Mouse (Mus musculus): ENCODE data around the gene Rnf25.

Rnf25 gene

GRCm38 (mm10) chr1:74601267-74601962, at the start of gene Rnf25, which contains the start of gene Stk36:
Rnf25 (minus strand) TSS chr1:74601397.
Stk36 (plus strand) TSS chr1:74601445.
- in situ Hi-C loops (cut with MboI, MseI), result loop anchor here (5.0 kb wide), 1 partner anchor 61 kb away; the partner anchor contains the start of gene Ttll4

- in situ Hi-C loops (cut with MboI, MseI), result no loop called here
These were observed 42.7 kb upstream of the Rnf25 start for GRCm38 (mm10) chr1:74643926-74644325.

- in situ Hi-C loops (cut with MboI, MseI), result no loop called here
These were observed 42.3 kb upstream of the Rnf25 start for GRCm38 (mm10) chr1:74643524-74643923.

- in situ Hi-C loops (cut with MboI, MseI), result loop anchor here (5.0 kb wide), 2 partner anchors 50 to 80 kb away; partner anchors contain the start of gene Cyp27a1
These were observed 31.5 kb upstream of the Rnf25 start for GRCm38 (mm10) chr1:74632734-74633133.

- in situ Hi-C loops (cut with MboI, MseI), result no loop called here
These were observed 26.8 kb upstream of the Rnf25 start for GRCm38 (mm10) chr1:74628001-74628400.

- in situ Hi-C loops (cut with MboI, MseI), result no loop called here
These were observed 24.9 kb upstream of the Rnf25 start for GRCm38 (mm10) chr1:74626076-74626475.

GRCm38 (mm10) chr1:74624183-74624582, 23.0 kb upstream of the Rnf25 start:
- in situ Hi-C loops (cut with MboI, MseI), result no loop called here

GRCm38 (mm10) chr1:74600501-74601266, 513 bp downstream of the Rnf25 start:
- in situ Hi-C loops (cut with MboI, MseI), result loop anchor here (5.0 kb wide), 1 partner anchor 62 kb away; the partner anchor contains the start of gene Ttll4

- in situ Hi-C loops (cut with MboI, MseI), result loop anchor here (10.0 kb wide), 1 partner anchor 530 kb away; the partner anchor contains the start of gene Nhej1
These were observed 6.8 kb downstream of the Rnf25 start for GRCm38 (mm10) chr1:74594434-74594833.

GRCm38 (mm10) chr1:74587773-74588445, 13.3 kb downstream of the Rnf25 start, which contains the start of the genes Zfp142 and Bcs1l:
Zfp142 (minus strand) TSS chr1:74588246.
Bcs1l (plus strand) TSS chr1:74588289.
- in situ Hi-C loops (cut with MboI, MseI), result loop anchor here (5.0 kb wide), 1 partner anchor 729 kb away; the partner anchor contains the start of gene Dnpep

GRCm38 (mm10) chr1:74587233-74587772, 13.9 kb downstream of the Rnf25 start:
- in situ Hi-C loops (cut with MboI, MseI), result loop anchor here (5.0 kb wide), 1 partner anchor 730 kb away; the partner anchor contains the start of gene Dnpep

- in situ Hi-C loops (cut with MboI, MseI), result loop anchor here (5.0 kb wide), 1 partner anchor 732 kb away; the partner anchor contains the start of gene Dnpep
These were observed 16.4 kb downstream of the Rnf25 start for GRCm38 (mm10) chr1:74584616-74585398.

GRCm38 (mm10) chr1:74582621-74583020, 18.6 kb downstream of the Rnf25 start:
- in situ Hi-C loops (cut with MboI, MseI), result no loop called here

- in situ Hi-C loops (cut with MboI, MseI), result no loop called here
These were observed 31.2 kb downstream of the Rnf25 start for GRCm38 (mm10) chr1:74569739-74570719.

- in situ Hi-C loops (cut with MboI, MseI), result no loop called here
These were observed 35.4 kb downstream of the Rnf25 start for GRCm38 (mm10) chr1:74565834-74566233.

- in situ Hi-C loops (cut with MboI, MseI), result loop anchor here (5.0 kb wide), 2 partner anchors 53 to 67 kb away; no protein-coding TSS in a partner anchor
These were observed 42.1 kb downstream of the Rnf25 start for GRCm38 (mm10) chr1:74559061-74559460.

- in situ Hi-C loops (cut with MboI, MseI), result no loop called here
These were observed 57.0 kb downstream of the Rnf25 start, which contains the start of gene Usp37 for GRCm38 (mm10) chr1:74544184-74544583. Usp37 (minus strand) TSS chr1:74544284.
